8 mouse cellular contexts compared by ENCODE assay signal in genomic region chr11:83298225-83299195, GRCm38 (mm10). TPM values are rescaled to one million over a fixed set of nuclear protein-coding genes. Genes with fewer than 3 reads are reported as not detected.
DNase-seq lines count a peak whose midpoint lies in the region; ATAC-seq lines count a peak whose summit lies in the region.

Ap2b1 (plus strand) TSS chr11:83299024.

- peak; percentile 96 for DNase-seq in R1 (ENCODE audit: low read depth, low spot score)
- peak; percentile 91 to 94 for DNase-seq in cerebellum, postnatal 25 days
- peak; percentile 94 to 97 for DNase-seq in frontal cortex, postnatal 36 days (ENCODE audit: low spot score in 2 of 2)
- peak; percentile 91 for DNase-seq in left cerebral cortex, adult 11 months (ENCODE audit: low spot score)
- DNase-seq in lung, postnatal 4 days, result peak; percentile 94 to 96
- DNase-seq in retina, postnatal 7 days (ENCODE audit: low read depth, low spot score), result peak; percentile 89
- peak; percentile 81 for DNase-seq in urinary bladder, adult 2 months (ENCODE audit: low spot score)

- no peaks in the 10 kb centered on the region for H3K9me3 ChIP-seq in hindbrain, embryonic 15.5 days

- WGBS in hindbrain, embryonic 15.5 days, result 2% methylated on average over 56 of the region's 56 CpGs

- peak within 1 kb of the TSS; percentile 93 for H3K27ac ChIP-seq in hindbrain, embryonic 15.5 days (replicated peaks)

- peak within 1 kb of the TSS; percentile 89 for H3K9ac ChIP-seq in hindbrain, embryonic 15.5 days

- peaks cover 52% of the 10 kb centered on the region for H3K4me1 ChIP-seq in hindbrain, embryonic 15.5 days (replicated peaks)

- peak; percentile 93 for ATAC-seq in hindbrain, embryonic 15.5 days (ENCODE audit: low FRiP score, low read depth)

- peaks cover 15% of the 10 kb centered on the region for H3K36me3 ChIP-seq in hindbrain, embryonic 15.5 days

- H3K27me3 ChIP-seq in hindbrain, embryonic 15.5 days, result no peaks in the 10 kb centered on the region

- peak within 1 kb of the TSS; percentile 95 for H3K4me3 ChIP-seq in hindbrain, embryonic 15.5 days

- peak within 1 kb of the TSS; percentile 79 for H3K4me2 ChIP-seq in hindbrain, embryonic 15.5 days

RNA-seq across cellular contexts. Expression of gene Ap2b1, which starts in this region (rescaled TPM):
- 111 and 117 TPM in 2 replicates for polyA plus RNA-seq in hindbrain, embryonic 15.5 days (2015; fragmentation: Nextera tagmentation; extraction: Ambion mirVana)
- 37.1 and 46.7 TPM in 2 replicates for polyA plus RNA-seq in urinary bladder, adult 2 months (2012; rRNA removed)

Comparison
In these comparisons a context has a peak if more than half of its experiments do, and no peak if none do; other contexts are left out.
1. Peak in every context shown above with its lines: DNase-seq, ATAC-seq, H3K4me3 ChIP-seq and H3K27ac ChIP-seq.